Mouse (Mus musculus) limb, embryonic 13.5 days (tissue): ENCODE results near the gene Armh1. TPM values are rescaled to one million over a fixed set of nuclear protein-coding genes. Genes with fewer than 3 reads are reported as not detected.

Experiments
- ATAC-seq: fragments of 200-750 bp; cut with Nextera tagmentation; 2 replicates; pipeline ENCODE4 v1.8.0; 2017; ENCODE audit warnings: low read depth, moderate number of reproducible peaks, moderate TSS enrichment; ENCODE audit not compliant: low FRiP score
- H3K27ac ChIP-seq: fragments of 300-500 bp; sonication (generic); 2 replicates; pipeline ENCODE4 v1.5.1; 2015; ENCODE audit warnings: inconsistent platforms, mild to moderate bottlenecking, moderate library complexity
- H3K27me3 ChIP-seq: fragments of 300-500 bp; sonication (generic); 2 replicates; pipeline ENCODE4 v1.6.1; 2015; ENCODE audit warnings: mild to moderate bottlenecking, inconsistent platforms
- H3K36me3 ChIP-seq: fragments of 300-500 bp; sonication (generic); 2 replicates; pipeline ENCODE4 v1.6.1; 2015; ENCODE audit warnings: inconsistent platforms, mild to moderate bottlenecking, moderate library complexity
- H3K4me1 ChIP-seq: fragments of 300-500 bp; sonication (generic); 2 replicates; pipeline ENCODE4 v1.6.1; 2015; ENCODE audit warnings: inconsistent platforms
- H3K4me2 ChIP-seq: fragments of 300-500 bp; sonication (generic); replicated peaks from 2 replicates; pipeline ENCODE4 v1.6.1; 2015; ENCODE audit warnings: inconsistent platforms, mild to moderate bottlenecking, moderate library complexity
- H3K4me3 ChIP-seq: fragments of 300-500 bp; sonication (generic); 2 replicates; pipeline ENCODE4 v1.5.1; 2015; ENCODE audit warnings: moderate library complexity, mild to moderate bottlenecking, inconsistent platforms
- H3K9ac ChIP-seq: fragments of 300-500 bp; sonication (generic); 2 replicates; pipeline ENCODE4 v1.6.1; 2015; ENCODE audit warnings: mild to moderate bottlenecking, inconsistent platforms
- H3K9me3 ChIP-seq: fragments of 300-500 bp; sonication (generic); 2 replicates; pipeline ENCODE4 v1.6.1; 2016; ENCODE audit warnings: inconsistent platforms
- WGBS: fragments of 180-500 bp; shearing (Covaris S2); methylation state at CpG from one replicate; pipeline ENCODE4 v1.1.7; 2015; 5-methylcytosine and 5-hydroxymethylcytosine counted together
- polyA plus RNA-seq: library from polyadenylated mRNA; unstranded; fragments of >200 nt; fragmentation: Nextera tagmentation; extraction: Ambion mirVana; gene quantifications from 2 replicates; pipeline ENCODE4 v1.2.1, GENCODE M21; 2015

Gene Armh1
- polyA plus RNA-seq, 1 experiment from 2014 or later: 0.53 TPM

DNA sequence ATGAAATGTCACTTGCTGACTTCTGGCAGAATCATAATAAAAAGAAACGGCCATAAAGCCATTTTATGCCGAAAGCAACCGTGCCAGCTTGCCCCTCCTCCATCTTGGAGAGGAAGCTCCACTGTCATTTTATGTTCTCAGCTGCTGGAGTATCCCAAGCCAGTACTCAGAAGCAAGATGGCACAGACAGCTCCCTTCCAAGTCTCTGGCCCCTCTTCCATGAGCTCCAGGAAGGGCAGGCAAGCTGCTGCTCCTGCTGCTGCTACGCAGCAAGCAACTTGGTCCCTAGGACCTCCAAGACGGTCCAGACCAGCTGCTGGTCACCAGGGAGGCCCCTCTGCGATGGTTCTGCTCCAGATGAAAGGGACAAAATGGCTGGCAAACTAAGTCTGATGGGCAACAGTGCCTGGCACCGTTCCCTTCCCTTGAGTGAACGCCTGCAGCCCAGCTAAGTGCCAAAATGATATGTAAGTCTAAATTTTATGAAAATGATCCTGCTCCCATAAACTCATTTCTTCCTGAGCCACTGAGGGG lies 28.5 kb upstream of the Armh1 start:
- Histone ChIP-seq H3K4me2 (no peak overlapping the region), H3K36me3 (peaks cover 99% of the 10 kb centered on the region), H3K4me3 (no peak overlapping the region), H3K9me3 (no peaks in the 10 kb centered on the region), H3K4me1 (peaks cover 45% of the 10 kb centered on the region), H3K27ac (no peak overlapping the region), H3K9ac (0 out of 2 replicates have a peak overlapping the region, but pooled peaks have one; percentile 31), H3K27me3 (no peaks in the 10 kb centered on the region)
- WGBS: 59% methylated on average over 8 of the region's 8 CpGs
- no peak for ATAC-seq

DNA sequence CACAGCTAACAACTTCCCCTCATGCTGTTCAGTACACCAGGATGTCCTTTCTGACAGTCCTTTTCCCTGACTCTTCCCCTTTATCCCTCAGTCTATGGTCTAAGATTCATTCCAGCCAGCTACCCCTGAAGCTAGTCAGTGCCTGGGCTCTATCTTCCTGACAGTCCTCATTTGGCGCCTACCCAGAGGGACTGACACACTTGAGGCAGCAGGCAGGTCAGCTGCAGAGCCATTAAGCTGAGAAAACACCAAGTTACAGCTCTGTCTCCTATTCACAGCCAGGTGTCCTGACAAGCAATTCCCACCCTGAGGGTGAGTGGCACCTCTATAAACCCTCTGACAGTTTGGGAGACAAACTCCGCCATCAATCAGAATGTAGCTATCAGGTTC lies 27.3 kb upstream of the Armh1 start:
- no peak overlapping the region for H3K27ac ChIP-seq
- H3K36me3 ChIP-seq: peaks cover 99% of the 10 kb centered on the region
- peaks cover 38% of the 10 kb centered on the region for H3K4me1 ChIP-seq
- WGBS: 54% methylated on average over 2 of the region's 2 CpGs
- peaks cover 7% of the 10 kb centered on the region for H3K9me3 ChIP-seq
- H3K27me3 ChIP-seq: no peaks in the 10 kb centered on the region
- H3K9ac ChIP-seq: no peak overlapping the region
- H3K4me3 ChIP-seq: no peak overlapping the region
- no peak overlapping the region for H3K4me2 ChIP-seq
- ATAC-seq: no peak

DNA sequence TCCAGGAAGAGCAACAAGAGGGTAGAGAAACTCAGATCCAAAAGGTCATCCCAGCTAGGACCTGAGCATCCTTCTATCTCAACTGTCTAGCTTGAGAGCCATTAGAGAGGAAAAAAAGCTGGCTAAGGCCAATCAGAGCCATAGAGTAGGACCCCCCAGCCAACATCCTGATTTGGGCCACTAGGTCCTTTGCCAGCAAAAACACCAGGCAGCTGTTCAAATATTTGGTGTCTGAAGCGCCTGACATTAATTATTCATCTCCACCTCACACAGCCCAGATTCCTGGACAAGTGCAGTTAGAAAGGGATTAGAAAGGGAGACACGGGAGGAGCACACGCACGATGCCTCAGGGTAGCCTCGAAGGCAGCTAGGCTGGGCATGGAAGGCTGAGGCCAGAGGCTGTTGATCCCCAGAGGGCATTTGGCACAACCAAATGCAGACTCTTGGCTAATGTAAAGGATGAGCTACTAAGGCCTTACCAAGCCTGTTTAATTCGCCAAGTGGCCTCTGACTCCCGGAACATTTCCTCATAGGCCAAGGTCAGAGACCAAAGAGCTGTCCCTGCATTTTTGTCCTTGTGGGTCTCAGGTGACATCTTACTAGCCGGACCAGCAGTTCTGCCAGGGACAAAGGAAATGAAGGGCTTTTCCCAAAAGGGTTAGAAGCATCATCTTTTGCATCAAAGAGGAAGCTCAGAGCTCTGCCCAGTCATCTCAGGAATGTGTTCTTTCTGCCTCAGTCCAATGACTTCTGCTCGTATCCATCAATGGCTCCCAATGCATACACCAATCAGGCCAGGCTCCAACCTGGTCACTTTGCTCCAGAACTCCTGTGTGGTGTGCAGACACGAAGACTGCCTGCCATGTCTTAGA lies 26.7 kb upstream of the Armh1 start:
- Histone ChIP-seq H3K9me3 (peaks cover 12% of the 10 kb centered on the region), H3K9ac (no peak overlapping the region), H3K27me3 (no peaks in the 10 kb centered on the region), H3K27ac (no peak overlapping the region), H3K4me1 (peaks cover 31% of the 10 kb centered on the region), H3K36me3 (peaks cover 99% of the 10 kb centered on the region), H3K4me2 (no peak overlapping the region), H3K4me3 (no peak overlapping the region)
- WGBS: 81% methylated on average over 10 of the region's 10 CpGs
- no peak for ATAC-seq

DNA sequence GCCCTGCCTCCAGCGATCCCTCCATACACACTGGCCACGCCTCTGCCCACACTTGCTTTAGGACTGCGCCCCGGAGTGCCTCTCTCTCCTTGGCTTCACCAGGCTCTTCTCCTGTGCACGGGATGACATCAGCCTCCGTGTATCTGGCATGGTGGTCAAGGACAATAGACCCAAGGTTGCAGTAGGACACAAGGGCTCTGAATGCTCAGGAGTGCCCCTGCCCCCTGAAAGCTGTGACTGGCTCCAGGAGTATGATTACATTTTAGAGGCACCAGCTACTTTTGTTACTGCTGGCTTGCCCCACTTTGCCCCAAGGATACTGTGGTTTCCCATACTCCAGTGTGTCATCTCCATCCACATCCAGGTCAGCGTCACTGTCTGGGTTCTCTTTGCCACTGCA lies 25.8 kb upstream of the Armh1 start:
- peaks cover 12% of the 10 kb centered on the region for H3K9me3 ChIP-seq
- no peak overlapping the region for H3K27ac ChIP-seq
- ATAC-seq: no peak
- no peaks in the 10 kb centered on the region for H3K27me3 ChIP-seq
- H3K36me3 ChIP-seq: peaks cover 99% of the 10 kb centered on the region
- H3K4me1 ChIP-seq: peaks cover 29% of the 10 kb centered on the region
- H3K4me2 ChIP-seq: no peak overlapping the region
- 91% methylated on average over 7 of the region's 7 CpGs for WGBS
- no peak overlapping the region for H3K9ac ChIP-seq
- no peak overlapping the region for H3K4me3 ChIP-seq

DNA sequence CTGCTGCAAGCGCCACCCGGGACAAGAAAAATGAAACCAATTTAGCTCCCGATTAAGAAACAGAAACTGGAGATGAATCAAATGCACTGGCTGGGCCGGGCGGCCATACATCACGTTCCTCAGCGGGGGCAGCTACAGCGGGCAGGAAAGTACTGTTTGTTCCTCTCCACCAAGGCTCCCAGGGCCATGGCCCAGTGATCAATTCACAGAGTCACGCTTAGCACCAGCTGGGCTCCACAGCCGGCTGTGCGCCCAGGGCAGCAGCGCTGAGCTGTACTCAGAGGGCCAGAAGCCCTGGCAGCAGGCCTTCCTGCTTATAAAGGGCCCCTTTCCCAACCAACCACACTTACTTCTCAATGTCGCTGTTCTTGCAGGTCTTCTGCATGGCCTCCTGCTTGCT lies 25.1 kb upstream of the Armh1 start:
- Histone ChIP-seq H3K27me3 (no peaks in the 10 kb centered on the region), H3K4me3 (no peak overlapping the region), H3K9ac (no peak overlapping the region), H3K27ac (no peak overlapping the region), H3K4me1 (peaks cover 34% of the 10 kb centered on the region), H3K4me2 (no peak overlapping the region), H3K9me3 (peaks cover 12% of the 10 kb centered on the region), H3K36me3 (peaks cover 99% of the 10 kb centered on the region)
- 87% methylated on average over 13 of the region's 13 CpGs for WGBS
- no peak for ATAC-seq

DNA sequence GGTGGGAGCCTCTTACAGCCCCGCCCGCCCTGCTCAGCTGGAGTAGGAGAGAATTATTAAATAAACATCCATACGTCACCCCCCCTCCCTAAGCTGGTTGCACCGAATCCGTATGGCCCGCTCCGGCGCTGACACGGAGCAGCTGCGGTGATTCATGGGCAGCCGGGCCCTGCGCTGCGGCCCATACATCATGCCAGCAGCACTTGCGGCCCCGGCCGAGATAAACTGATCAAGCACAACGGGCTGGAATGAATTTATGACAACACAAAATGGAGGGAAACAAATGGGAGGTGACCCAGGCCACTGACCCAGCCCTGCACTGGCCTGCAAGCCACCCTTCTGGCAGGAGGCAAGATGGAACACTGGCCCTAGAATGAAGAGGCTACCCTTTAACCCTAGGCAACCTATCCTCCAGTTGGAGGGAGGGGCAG lies 24.4 kb upstream of the Armh1 start:
- Histone ChIP-seq H3K27me3 (no peaks in the 10 kb centered on the region), H3K4me1 (peaks cover 36% of the 10 kb centered on the region), H3K36me3 (peaks cover 99% of the 10 kb centered on the region), H3K4me3 (no peak overlapping the region), H3K9ac (no peak overlapping the region), H3K9me3 (peaks cover 12% of the 10 kb centered on the region), H3K4me2 (no peak overlapping the region), H3K27ac (no peak overlapping the region)
- ATAC-seq: no peak
- 78% methylated on average over 17 of the region's 17 CpGs for whole genome bisulfite sequencing

DNA sequence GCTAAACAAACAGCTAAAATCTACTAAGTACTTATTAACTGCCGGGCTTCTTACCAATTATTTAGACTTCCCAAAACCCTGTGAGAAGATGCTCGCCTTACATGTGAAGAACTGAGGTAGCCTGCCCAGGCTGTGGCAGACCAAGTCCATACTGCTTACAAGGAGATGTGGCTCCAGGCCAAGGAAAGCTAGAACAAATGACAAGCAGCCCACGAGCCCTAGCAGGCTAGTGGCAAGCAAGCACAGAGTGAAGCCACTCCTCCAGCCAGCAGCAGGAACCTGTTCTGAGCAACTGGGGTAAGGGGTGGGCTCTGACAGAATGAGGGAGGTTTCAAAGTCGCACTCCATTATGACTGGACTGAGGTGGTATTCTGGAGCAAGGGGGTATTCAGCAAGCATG lies 22.8 kb upstream of the Armh1 start:
- no peak overlapping the region for H3K4me2 ChIP-seq
- no peak overlapping the region for H3K4me3 ChIP-seq
- H3K27ac ChIP-seq: no peak overlapping the region
- H3K4me1 ChIP-seq: peaks cover 27% of the 10 kb centered on the region
- ATAC-seq: no peak
- H3K9me3 ChIP-seq: peaks cover 12% of the 10 kb centered on the region
- H3K36me3 ChIP-seq: peaks cover 86% of the 10 kb centered on the region
- WGBS: 89% methylated on average over 4 of the region's 4 CpGs
- H3K9ac ChIP-seq: no peak overlapping the region
- no peaks in the 10 kb centered on the region for H3K27me3 ChIP-seq

DNA sequence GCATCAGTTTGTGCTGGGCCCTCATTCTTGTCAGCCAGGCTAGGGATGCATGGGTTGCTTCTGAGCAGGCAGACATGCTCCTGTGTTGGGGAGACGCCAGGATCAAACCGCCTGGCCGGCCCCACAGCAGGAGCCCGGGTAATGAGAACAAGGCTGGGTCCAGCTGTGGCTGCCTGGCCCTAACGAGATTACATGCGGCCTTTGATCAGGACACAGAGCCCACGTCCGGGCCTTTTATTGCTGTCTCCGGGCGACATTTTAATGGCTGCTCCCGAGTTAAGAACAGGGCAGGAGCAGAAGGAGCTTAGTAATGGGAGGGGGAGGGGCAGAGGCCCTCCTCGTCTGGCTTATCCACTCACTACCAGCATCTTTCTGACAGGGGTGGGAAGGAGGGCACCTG lies 20.5 kb upstream of the Armh1 start:
- H3K36me3 ChIP-seq: peaks cover 63% of the 10 kb centered on the region
- H3K9ac ChIP-seq: 0 out of 2 replicates have a peak overlapping the region, but pooled peaks have one; percentile 25
- no peaks in the 10 kb centered on the region for H3K27me3 ChIP-seq
- no peak overlapping the region for H3K4me3 ChIP-seq
- 6% methylated on average over 12 of the region's 12 CpGs for WGBS
- H3K27ac ChIP-seq: 0 out of 2 replicates have a peak overlapping the region, but pooled peaks have one; percentile 15
- peaks cover 27% of the 10 kb centered on the region for H3K4me1 ChIP-seq
- H3K9me3 ChIP-seq: peaks cover 12% of the 10 kb centered on the region
- peak; percentile 42 for ATAC-seq
- no peak overlapping the region for H3K4me2 ChIP-seq

DNA sequence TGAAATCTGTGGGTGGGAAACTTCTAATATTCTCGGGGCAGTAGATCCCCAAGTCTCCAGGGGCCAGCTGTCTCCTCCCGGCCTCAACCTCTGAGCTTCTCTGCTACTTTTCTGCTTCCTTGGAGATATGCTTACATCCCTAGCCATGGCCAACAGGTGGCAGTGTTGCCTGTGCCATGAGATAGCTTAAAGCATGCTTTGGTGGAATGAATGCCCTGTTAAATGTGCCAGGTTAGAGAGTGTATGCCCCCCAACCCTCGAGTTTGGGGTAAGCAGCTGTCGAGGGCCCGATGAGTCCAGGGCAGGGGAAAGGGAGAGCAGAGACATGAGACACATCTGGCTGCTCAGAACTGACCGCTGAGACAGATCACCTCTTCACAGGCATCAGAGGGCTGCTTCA lies 18.4 kb upstream of the Armh1 start:
- Histone ChIP-seq H3K27me3 (no peaks in the 10 kb centered on the region), H3K27ac (no peak overlapping the region), H3K4me2 (no peak overlapping the region), H3K9me3 (peaks cover 12% of the 10 kb centered on the region), H3K36me3 (peaks cover 41% of the 10 kb centered on the region), H3K4me3 (no peak overlapping the region), H3K9ac (no peak overlapping the region), H3K4me1 (peaks cover 27% of the 10 kb centered on the region)
- ATAC-seq: peak; percentile 52; the same call in 1 of the 2 replicates
- 8% methylated on average over 6 of the region's 6 CpGs for WGBS

DNA sequence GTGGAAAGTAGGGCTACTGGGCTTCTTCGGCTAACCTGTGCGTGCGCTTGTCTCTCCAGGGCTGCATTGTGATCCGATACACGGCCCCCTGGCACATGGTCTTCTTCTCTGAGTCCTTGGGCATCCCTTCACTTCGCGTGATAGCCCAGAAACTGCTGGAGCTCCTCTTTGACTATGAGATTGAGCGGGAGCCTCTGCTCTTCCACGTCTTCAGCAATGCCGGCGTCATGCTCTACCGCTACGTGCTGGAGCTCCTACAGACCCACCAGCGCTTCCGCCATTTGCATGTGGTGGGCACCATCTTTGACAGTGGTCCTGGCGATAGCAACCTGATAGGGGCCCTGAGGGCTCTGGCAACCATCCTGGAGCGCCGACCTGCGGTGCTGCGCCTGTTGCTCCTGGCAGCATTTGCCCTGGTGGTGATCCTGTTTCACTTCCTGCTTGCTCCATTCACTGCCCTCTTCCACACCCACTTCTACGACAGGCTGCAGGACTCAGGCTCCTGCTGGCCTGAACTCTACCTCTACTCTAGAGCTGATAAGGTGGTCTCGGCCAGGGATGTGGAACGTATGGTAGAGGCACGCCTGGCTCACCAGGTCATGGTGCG lies 16.0 kb upstream of the Armh1 start:
- Histone ChIP-seq H3K9me3 (no peaks in the 10 kb centered on the region), H3K9ac (no peak overlapping the region), H3K4me1 (peaks cover 22% of the 10 kb centered on the region), H3K27ac (no peak overlapping the region), H3K36me3 (peaks cover 18% of the 10 kb centered on the region), H3K27me3 (no peaks in the 10 kb centered on the region), H3K4me3 (no peak overlapping the region), H3K4me2 (no peak overlapping the region)
- no peak for ATAC-seq
- WGBS: 85% methylated on average over 25 of the region's 25 CpGs

DNA sequence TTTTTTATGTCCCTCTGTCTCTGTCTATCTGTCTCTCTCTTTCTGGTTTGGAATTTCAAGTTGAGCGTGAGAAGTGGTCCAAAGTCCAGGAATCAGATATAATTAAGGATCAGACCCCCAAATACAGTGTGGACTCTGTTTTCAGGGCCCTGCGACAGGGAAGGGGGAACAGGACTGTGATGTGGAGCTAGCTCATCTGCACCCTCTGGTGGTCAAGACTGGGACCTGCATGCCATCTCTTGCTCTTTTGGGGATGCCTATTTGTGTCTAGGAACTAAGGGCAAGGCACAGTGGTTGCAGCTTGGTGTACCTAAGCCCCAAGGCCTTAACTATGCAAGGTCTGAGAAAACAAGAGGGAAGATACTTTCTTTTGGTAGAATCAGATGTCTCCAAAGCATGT lies 15.4 kb upstream of the Armh1 start:
- H3K4me1 ChIP-seq: peaks cover 19% of the 10 kb centered on the region
- H3K4me3 ChIP-seq: no peak overlapping the region
- 6% methylated on average over 2 of the region's 2 CpGs for WGBS
- H3K4me2 ChIP-seq: no peak overlapping the region
- H3K36me3 ChIP-seq: peaks cover 11% of the 10 kb centered on the region
- H3K9me3 ChIP-seq: no peaks in the 10 kb centered on the region
- 0 out of 2 replicates have a peak, but pooled peaks have one; percentile 18 for ATAC-seq
- no peak overlapping the region for H3K9ac ChIP-seq
- H3K27me3 ChIP-seq: no peaks in the 10 kb centered on the region
- H3K27ac ChIP-seq: no peak overlapping the region

DNA sequence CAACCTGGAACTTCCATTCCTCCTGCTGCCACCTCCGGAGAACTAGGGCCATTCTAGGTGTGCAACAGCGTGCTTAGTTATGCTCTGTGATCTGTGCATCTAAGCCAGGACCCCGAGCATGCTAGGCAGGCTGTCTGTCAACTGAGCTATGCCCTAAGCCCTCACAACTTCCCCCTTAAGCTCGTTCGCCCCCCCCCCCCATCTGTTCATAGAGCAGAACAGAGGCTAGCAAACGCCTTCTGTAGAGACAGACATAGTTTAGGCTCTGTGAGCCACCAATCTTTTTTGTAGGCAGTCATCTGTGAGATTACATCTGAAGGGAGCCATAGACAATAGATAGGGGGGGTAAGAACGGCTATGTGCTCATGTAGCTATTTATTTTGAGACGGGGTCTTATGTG lies 11.1 kb upstream of the Armh1 start:
- H3K4me2 ChIP-seq: no peak overlapping the region
- no peaks in the 10 kb centered on the region for H3K27me3 ChIP-seq
- H3K4me3 ChIP-seq: no peak overlapping the region
- H3K36me3 ChIP-seq: no peaks in the 10 kb centered on the region; the same call in 1 of the 2 replicates
- H3K9ac ChIP-seq: no peak overlapping the region
- H3K9me3 ChIP-seq: no peaks in the 10 kb centered on the region
- WGBS: 64% methylated on average over 8 of the region's 8 CpGs
- ATAC-seq: no peak
- H3K27ac ChIP-seq: no peak overlapping the region
- 0 out of 2 replicates have a peak, but pooled peaks cover 4% of the 10 kb centered on the region for H3K4me1 ChIP-seq
